Mouse (Mus musculus): ENCODE results near the gene Slfn2.

DNA sequence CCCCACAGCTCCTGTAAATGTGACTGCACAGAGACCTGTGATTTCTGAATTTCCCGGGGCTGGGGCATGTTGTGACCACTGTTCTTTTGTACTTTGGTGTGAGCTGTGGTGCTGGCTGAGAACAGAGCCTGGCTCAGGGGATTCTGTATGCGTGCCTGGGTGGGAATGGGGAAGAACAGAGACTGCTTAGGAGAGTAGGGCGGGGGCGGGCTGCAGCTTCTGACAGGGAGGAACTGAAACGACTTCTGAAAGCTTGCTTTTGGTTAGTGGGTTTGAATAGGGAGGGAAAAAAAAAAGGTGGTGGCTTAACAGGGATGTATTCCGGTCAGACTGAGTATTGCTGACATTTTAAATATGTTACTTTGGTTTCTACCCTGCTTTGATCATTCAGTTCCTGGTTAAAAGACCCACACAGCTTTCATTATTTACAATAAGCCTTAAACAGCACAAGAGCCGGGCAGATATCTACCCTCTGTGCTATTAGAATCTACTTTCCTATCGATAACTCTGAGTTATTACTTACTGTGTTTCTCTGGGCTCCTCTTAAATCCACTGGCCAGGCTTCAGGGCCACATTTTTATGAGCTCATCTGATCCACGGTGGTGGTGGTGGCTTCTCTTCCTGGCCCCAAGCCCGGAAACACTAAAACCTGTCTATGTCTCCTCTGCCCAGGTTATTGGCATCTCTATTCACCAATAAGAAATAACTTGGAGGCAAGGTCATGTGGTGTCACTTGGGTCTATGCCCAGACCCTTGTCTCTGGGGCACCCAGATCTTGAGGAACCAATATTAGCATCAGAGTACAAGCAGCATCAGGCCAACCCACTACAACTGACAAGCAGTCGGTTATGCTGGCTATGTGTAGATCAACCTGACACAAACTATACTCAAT, 2.0 kb downstream of the Slfn2 start:
- TF ChIP-seq CTCF (IDR thresholded peaks at IDR 0.05; ENCODE audit: control insufficient read depth, insufficient read depth, insufficient read length) (no peak), USF1 (IDR thresholded peaks at IDR 0.05; ENCODE audit: low read depth) (no peak), MYOD1 (IDR thresholded peaks at IDR 0.05; ENCODE audit: control insufficient read depth, insufficient read length, low read depth) (no peak), MAX (IDR thresholded peaks at IDR 0.05) (no peak)
